Mouse (Mus musculus) liver, adult 2 months (tissue): ENCODE data around the gene Ndufb7.

ENCODE experiments used
- CTCF ChIP-seq: fragments of 200-500 bp; IDR thresholded peaks from 2 replicates; pipeline ENCODE4 v1.5.1; 2011; ENCODE audit warnings: low read depth, low read length, control low read depth
- POLR2A ChIP-seq: fragments of 200-500 bp; IDR thresholded peaks from 2 replicates; pipeline ENCODE4 v1.6.1; 2011; ENCODE audit warnings: low read length, control low read depth; ENCODE audit not compliant: insufficient read depth; ENCODE audit errors: extremely low read depth

DNA sequence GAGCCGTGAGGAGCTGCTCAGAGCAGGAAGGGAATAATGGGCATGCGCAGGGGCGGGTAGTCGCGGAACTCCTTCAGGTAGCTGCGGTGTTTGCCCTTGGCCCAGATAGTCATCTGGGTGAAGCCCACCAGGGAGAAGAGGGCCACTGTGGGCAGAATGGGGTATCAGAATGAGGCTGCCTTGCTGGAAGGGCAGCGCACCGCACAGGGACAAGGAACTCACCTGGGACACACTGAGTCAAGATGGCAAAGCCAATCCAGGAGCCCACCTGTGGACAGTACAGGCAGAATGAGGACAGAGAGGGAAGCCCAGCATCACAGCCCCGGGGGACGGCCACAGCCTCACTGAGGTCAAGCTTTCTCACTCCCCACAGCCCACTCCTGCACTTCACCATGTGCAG, 5.3 kb downstream of the Ndufb7 start:
- TF ChIP-seq POLR2A (no peak), CTCF (no peak)
